Mouse (Mus musculus): ENCODE measurements around the gene Itga8. TPM values are rescaled to one million over a fixed set of nuclear protein-coding genes. Genes with fewer than 3 reads are reported as not detected.

Itga8 gene
- polyA plus RNA-seq, 1 experiment from 2014 or later = 8.3 TPM

GRCm38 (mm10) chr2:12174722-12175427, 126.8 kb downstream of the Itga8 start:
- DNase-seq (ENCODE audit: low spot score) = no peak
- H3K36me3 ChIP-seq (replicated peaks) = no peaks in the 10 kb centered on the region; the same call in 1 of the 2 replicates
- no peaks in the 10 kb centered on the region for H3K9me3 ChIP-seq
- 75% methylated on average over 7 of the region's 7 CpGs for WGBS
- no peak overlapping the region for H3K4me3 ChIP-seq
- 0 out of 2 replicates have a peak, but pooled peaks cover 3% of the 10 kb centered on the region for H3K4me1 ChIP-seq
- H3K27me3 ChIP-seq (replicated peaks; ENCODE audit: low read depth, poor library complexity, severe bottlenecking) = no peaks in the 10 kb centered on the region
- no peak overlapping the region for H3K27ac ChIP-seq (replicated peaks)

GRCm38 (mm10) chr2:12170221-12170620, 131.5 kb downstream of the Itga8 start:
- Histone ChIP-seq H3K9me3 (no peaks in the 10 kb centered on the region), H3K27ac (replicated peaks) (no peak overlapping the region), H3K27me3 (replicated peaks; ENCODE audit: low read depth, poor library complexity, severe bottlenecking) (no peaks in the 10 kb centered on the region), H3K4me1 (0 out of 2 replicates have a peak, but pooled peaks cover 3% of the 10 kb centered on the region), H3K4me3 (no peak overlapping the region), H3K36me3 (replicated peaks) (peaks cover 5% of the 10 kb centered on the region; the same call in 1 of the 2 replicates)
- DNase-seq (ENCODE audit: low spot score) = no peak

- Histone ChIP-seq H3K9me3 (no peaks in the 10 kb centered on the region), H3K27ac (replicated peaks) (no peak overlapping the region), H3K36me3 (replicated peaks) (no peaks in the 10 kb centered on the region; the same call in 1 of the 2 replicates), H3K4me1 (peaks cover 10% of the 10 kb centered on the region), H3K4me3 (no peak overlapping the region), H3K27me3 (replicated peaks; ENCODE audit: low read depth, poor library complexity, severe bottlenecking) (no peaks in the 10 kb centered on the region)
- DNase-seq (ENCODE audit: low spot score) = no peak
- WGBS = 84% methylated on average over 3 of the region's 3 CpGs
These were observed 141.2 kb downstream of the Itga8 start for GRCm38 (mm10) chr2:12160486-12160885.

GRCm38 (mm10) chr2:12157001-12157400, 144.7 kb downstream of the Itga8 start:
- Histone ChIP-seq H3K9me3 (no peaks in the 10 kb centered on the region), H3K27ac (replicated peaks) (0 out of 2 replicates have a peak overlapping the region, but pooled peaks have one; percentile 14), H3K27me3 (replicated peaks; ENCODE audit: low read depth, poor library complexity, severe bottlenecking) (no peaks in the 10 kb centered on the region), H3K4me1 (peaks cover 10% of the 10 kb centered on the region), H3K4me3 (no peak overlapping the region), H3K36me3 (replicated peaks) (no peaks in the 10 kb centered on the region; the same call in 1 of the 2 replicates)
- 64% methylated on average over 1 of the region's 1 CpGs for WGBS
- DNase-seq (ENCODE audit: low spot score) = no peak

GRCm38 (mm10) chr2:12156401-12156800, 145.3 kb downstream of the Itga8 start:
- Histone ChIP-seq H3K9me3 (no peaks in the 10 kb centered on the region), H3K36me3 (replicated peaks) (no peaks in the 10 kb centered on the region; the same call in 1 of the 2 replicates), H3K27me3 (replicated peaks; ENCODE audit: low read depth, poor library complexity, severe bottlenecking) (no peaks in the 10 kb centered on the region), H3K4me3 (no peak overlapping the region), H3K4me1 (peaks cover 10% of the 10 kb centered on the region), H3K27ac (replicated peaks) (no peak overlapping the region)
- WGBS = 57% methylated on average over 3 of the region's 3 CpGs
- DNase-seq (ENCODE audit: low spot score) = no peak

- no peak overlapping the region for H3K27ac ChIP-seq (replicated peaks)
- DNase-seq (ENCODE audit: low spot score) = no peak
- WGBS = 89% methylated on average over 6 of the region's 6 CpGs
- no peaks in the 10 kb centered on the region for H3K9me3 ChIP-seq
- no peaks in the 10 kb centered on the region for H3K27me3 ChIP-seq (replicated peaks; ENCODE audit: low read depth, poor library complexity, severe bottlenecking)
- H3K4me3 ChIP-seq = no peak overlapping the region
- peaks cover 10% of the 10 kb centered on the region for H3K4me1 ChIP-seq
- H3K36me3 ChIP-seq (replicated peaks) = peaks cover 3% of the 10 kb centered on the region; the same call in 1 of the 2 replicates
These were observed 147.0 kb downstream of the Itga8 start for GRCm38 (mm10) chr2:12154676-12155075.

- Histone ChIP-seq H3K36me3 (replicated peaks) (peaks cover 3% of the 10 kb centered on the region; the same call in 1 of the 2 replicates), H3K4me3 (no peak overlapping the region), H3K27ac (replicated peaks) (no peak overlapping the region), H3K27me3 (replicated peaks; ENCODE audit: low read depth, poor library complexity, severe bottlenecking) (no peaks in the 10 kb centered on the region), H3K9me3 (no peaks in the 10 kb centered on the region), H3K4me1 (peaks cover 10% of the 10 kb centered on the region)
- WGBS = 84% methylated on average over 1 of the region's 1 CpGs
- no peak for DNase-seq (ENCODE audit: low spot score)
These were observed 148.2 kb downstream of the Itga8 start for GRCm38 (mm10) chr2:12153551-12153950.

- DNase-seq (ENCODE audit: low spot score) = no peak
These were observed 153.8 kb downstream of the Itga8 start for GRCm38 (mm10) chr2:12147902-12148301.

GRCm38 (mm10) chr2:12146612-12147011, 155.1 kb downstream of the Itga8 start:
- no peak for DNase-seq (ENCODE audit: low spot score)
- Histone ChIP-seq H3K4me3 (no peak overlapping the region), H3K4me1 (no peaks in the 10 kb centered on the region), H3K36me3 (replicated peaks) (peaks cover 3% of the 10 kb centered on the region; the same call in 1 of the 2 replicates), H3K27ac (replicated peaks) (no peak overlapping the region), H3K27me3 (replicated peaks; ENCODE audit: low read depth, poor library complexity, severe bottlenecking) (no peaks in the 10 kb centered on the region), H3K9me3 (no peaks in the 10 kb centered on the region)
- WGBS = 36% methylated on average over 2 of the region's 2 CpGs

More at GRCm38 (mm10) chr2:12147902-12148301, 153.8 kb downstream of the Itga8 start:
- Histone ChIP-seq H3K27ac (replicated peaks) (no peak overlapping the region), H3K27me3 (replicated peaks; ENCODE audit: low read depth, poor library complexity, severe bottlenecking) (no peaks in the 10 kb centered on the region), H3K4me3 (no peak overlapping the region), H3K36me3 (replicated peaks) (peaks cover 3% of the 10 kb centered on the region; the same call in 1 of the 2 replicates), H3K9me3 (no peaks in the 10 kb centered on the region), H3K4me1 (no peaks in the 10 kb centered on the region)
- 80% methylated on average over 2 of the region's 2 CpGs for WGBS

- Histone ChIP-seq H3K36me3 (replicated peaks) (no peaks in the 10 kb centered on the region; the same call in 1 of the 2 replicates), H3K4me1 (no peaks in the 10 kb centered on the region), H3K9me3 (no peaks in the 10 kb centered on the region), H3K27me3 (replicated peaks; ENCODE audit: low read depth, poor library complexity, severe bottlenecking) (no peaks in the 10 kb centered on the region), H3K4me3 (no peak overlapping the region), H3K27ac (replicated peaks) (no peak overlapping the region)
- no peak for DNase-seq (ENCODE audit: low spot score)
- 82% methylated on average over 5 of the region's 5 CpGs for WGBS
These were observed 162.9 kb downstream of the Itga8 start for GRCm38 (mm10) chr2:12138765-12139368.

GRCm38 (mm10) chr2:12126580-12126979, 175.1 kb downstream of the Itga8 start:
- H3K27ac ChIP-seq (replicated peaks) = no peak overlapping the region
- DNase-seq (ENCODE audit: low spot score) = no peak
- H3K27me3 ChIP-seq (replicated peaks; ENCODE audit: low read depth, poor library complexity, severe bottlenecking) = no peaks in the 10 kb centered on the region
- H3K36me3 ChIP-seq (replicated peaks) = no peaks in the 10 kb centered on the region; the same call in 1 of the 2 replicates
- no peaks in the 10 kb centered on the region for H3K9me3 ChIP-seq
- no peaks in the 10 kb centered on the region; the same call in 1 of the 2 replicates for H3K4me1 ChIP-seq
- no peak overlapping the region for H3K4me3 ChIP-seq

GRCm38 (mm10) chr2:12115479-12115878, 186.2 kb downstream of the Itga8 start:
- H3K27ac ChIP-seq (replicated peaks) = no peak overlapping the region
- peaks cover 10% of the 10 kb centered on the region; the same call in 1 of the 2 replicates for H3K36me3 ChIP-seq (replicated peaks)
- DNase-seq (ENCODE audit: low spot score) = no peak
- no peaks in the 10 kb centered on the region for H3K4me1 ChIP-seq
- H3K4me3 ChIP-seq = no peak overlapping the region
- 96% methylated on average over 2 of the region's 2 CpGs for WGBS
- no peaks in the 10 kb centered on the region for H3K27me3 ChIP-seq (replicated peaks; ENCODE audit: low read depth, poor library complexity, severe bottlenecking)
- H3K9me3 ChIP-seq = no peaks in the 10 kb centered on the region

GRCm38 (mm10) chr2:12109306-12109705, 192.4 kb downstream of the Itga8 start:
- Histone ChIP-seq H3K36me3 (replicated peaks) (peaks cover 4% of the 10 kb centered on the region; the same call in 1 of the 2 replicates), H3K27ac (replicated peaks) (no peak overlapping the region), H3K4me1 (no peaks in the 10 kb centered on the region), H3K9me3 (no peaks in the 10 kb centered on the region), H3K27me3 (replicated peaks; ENCODE audit: low read depth, poor library complexity, severe bottlenecking) (no peaks in the 10 kb centered on the region), H3K4me3 (no peak overlapping the region)
- no peak for DNase-seq (ENCODE audit: low spot score)
- WGBS = 85% methylated on average over 3 of the region's 3 CpGs
